Mouse (Mus musculus) midbrain, postnatal 0 days (tissue): ENCODE measurements around the gene Cyp2c54. TPM values are rescaled to one million over a fixed set of nuclear protein-coding genes. Genes with fewer than 3 reads are reported as not detected.

Experiments
- ATAC-seq: fragments of 200-750 bp; cut with Nextera tagmentation; 2 replicates; pipeline ENCODE4 v1.8.0; 2017; ENCODE audit warnings: moderate number of reproducible peaks, mild to moderate bottlenecking, moderate TSS enrichment, moderate library complexity; ENCODE audit not compliant: low FRiP score
- DNase-seq: peaks from one replicate; pipeline ENCODE4 v3.0.0-alpha.2; 2015; ENCODE audit warnings: low spot score
- H3K27ac ChIP-seq: fragments of 300-500 bp; sonication (generic); 2 replicates; pipeline ENCODE4 v1.5.1; 2014; ENCODE audit warnings: low read depth, mild to moderate bottlenecking, low read length, mixed read lengths
- H3K27me3 ChIP-seq: fragments of 300-500 bp; sonication (generic); 2 replicates; pipeline ENCODE4 v1.6.1; 2014; ENCODE audit warnings: low read length, control low read depth, mixed read lengths; ENCODE audit not compliant: insufficient read depth
- H3K36me3 ChIP-seq: fragments of 300-500 bp; sonication (generic); 2 replicates; pipeline ENCODE4 v1.6.1; 2014; ENCODE audit warnings: low read length, control low read depth, mixed read lengths; ENCODE audit not compliant: insufficient read depth
- H3K4me1 ChIP-seq: fragments of 300-500 bp; sonication (generic); 2 replicates; pipeline ENCODE4 v1.6.1; 2014; ENCODE audit warnings: mild to moderate bottlenecking, control low read depth, antibody characterized with exemption, low read length, mixed read lengths; ENCODE audit not compliant: insufficient read depth
- H3K4me2 ChIP-seq: fragments of 300-500 bp; sonication (generic); 2 replicates; pipeline ENCODE4 v1.6.1; 2014; ENCODE audit warnings: low read depth, mild to moderate bottlenecking, low read length, mixed read lengths; ENCODE audit not compliant: poor library complexity, severe bottlenecking
- H3K4me3 ChIP-seq: fragments of 300-500 bp; sonication (generic); 2 replicates; pipeline ENCODE4 v1.5.1; 2014; ENCODE audit warnings: low read depth, mild to moderate bottlenecking, low read length, moderate library complexity
- H3K9ac ChIP-seq: fragments of 300-500 bp; sonication (generic); replicated peaks from 2 replicates; pipeline ENCODE4 v1.6.1; 2014; ENCODE audit warnings: mild to moderate bottlenecking, low read length, moderate library complexity, mixed read lengths; ENCODE audit not compliant: poor library complexity, severe bottlenecking
- H3K9me3 ChIP-seq: fragments of 300-500 bp; sonication (generic); 2 replicates; pipeline ENCODE4 v1.6.1; 2016; ENCODE audit warnings: low read length, control low read depth
- CTCF ChIP-seq: IDR thresholded peaks from 2 replicates; pipeline ENCODE4 v1.5.1; 2016; ENCODE audit warnings: antibody characterized with exemption, mild to moderate bottlenecking
- WGBS: fragments of 180-500 bp; shearing (Covaris S2); extraction: QIAGEN DNeasy Blood & Tissue Kit; methylation state at CpG from one replicate; pipeline ENCODE4 v1.1.7; 2014; 5-methylcytosine and 5-hydroxymethylcytosine counted together
- polyA plus RNA-seq: library from polyadenylated mRNA; unstranded; fragments of >200 nt; fragmentation: Nextera tagmentation; extraction: Ambion mirVana; gene quantifications from 2 replicates; pipeline ENCODE4 v1.2.1, GENCODE M21; 2015
- total RNA-seq: library from RNA; depleted of rRNA; stranded (reverse); fragments of >200 nt; gene quantifications from 2 replicates; pipeline ENCODE4 v1.2.3, GENCODE M21; 2014; rRNA removed

Cyp2c54 gene
- total and polyA plus RNA-seq, 2 experiments from 2014 or later, result not detected

GRCm38 (mm10) chr19:39989471-39989870 lies 84.2 kb downstream of the Cyp2c54 start:
- Histone ChIP-seq H3K27ac (no peak overlapping the region), H3K4me3 (no peak overlapping the region), H3K9ac (no peak overlapping the region), H3K27me3 (no peaks in the 10 kb centered on the region), H3K4me1 (no peaks in the 10 kb centered on the region), H3K4me2 (no peak overlapping the region), H3K9me3 (no peaks in the 10 kb centered on the region), H3K36me3 (no peaks in the 10 kb centered on the region)
- 70% methylated on average over 2 of the region's 2 CpGs for WGBS
- ATAC-seq (no peak), DNase-seq (no peak)
- no peak for TF ChIP-seq CTCF

Other genes starting within 250 kb of the Cyp2c54 start
- gene Cyp2c69, start 187.0 kb downstream of the Cyp2c54 start, total RNA-seq, result not detected in 2 replicates
- gene Cyp2c69, start 187.0 kb downstream of the Cyp2c54 start, polyA plus RNA-seq, result not detected in 2 replicates
- not detected in 2 replicates for gene Cyp2c37, start 81.4 kb downstream of the Cyp2c54 start, total RNA-seq
- not detected in 2 replicates for gene Cyp2c37, start 81.4 kb downstream of the Cyp2c54 start, polyA plus RNA-seq
- not detected in 2 replicates for gene Cyp2c50, start 15.9 kb upstream of the Cyp2c54 start, total RNA-seq
- gene Cyp2c50, start 15.9 kb upstream of the Cyp2c54 start, polyA plus RNA-seq, result not detected in 2 replicates
- gene Cyp2c70, start 113.5 kb upstream of the Cyp2c54 start, total RNA-seq, result not detected in 2 replicates
- gene Cyp2c70, start 113.5 kb upstream of the Cyp2c54 start, polyA plus RNA-seq, result not detected in 2 replicates
- gene Pdlim1, start 198.0 kb upstream of the Cyp2c54 start, total RNA-seq, result 0.71 and 1.5 TPM in 2 replicates
- 4.4 and 4.5 TPM in 2 replicates for gene Pdlim1, start 198.0 kb upstream of the Cyp2c54 start, polyA plus RNA-seq